Mouse (Mus musculus) C2C12 (cell line): ENCODE measurements around the gene Trim65. TPM values are rescaled to one million over a fixed set of nuclear protein-coding genes. Genes with fewer than 3 reads are reported as not detected.
A peak's percentile ranks its signal among the peaks of the same experiment; 100 is the strongest.

Source experiments
- H3K27me3 ChIP-seq: one replicate; pipeline ENCODE4 v1.6.1; 2011; ENCODE audit not compliant: control insufficient read depth, insufficient read depth, insufficient read length
- H3K36me3 ChIP-seq: one replicate; pipeline ENCODE4 v1.6.1; 2011; ENCODE audit not compliant: control insufficient read depth, insufficient read depth
- H3K4me3 ChIP-seq: one replicate; pipeline ENCODE4 v1.5.1; 2011; ENCODE audit warnings: mild to moderate bottlenecking, control low read depth; ENCODE audit not compliant: poor library complexity, insufficient read depth, severe bottlenecking
- H3K79me2 ChIP-seq: one replicate; pipeline ENCODE4 v1.6.1; 2011; ENCODE audit not compliant: control insufficient read depth, insufficient read depth
- H3K79me3 ChIP-seq: one replicate; pipeline ENCODE4 v1.6.1; 2011; ENCODE audit warnings: low read depth, control low read depth
- H3ac ChIP-seq: one replicate; pipeline ENCODE3; 2011; ENCODE audit warnings: low read depth; ENCODE audit not compliant: control insufficient read depth, insufficient read length
- CEBPB ChIP-seq: IDR thresholded peaks from one replicate; pipeline ENCODE4 v1.6.1; 2011; ENCODE audit warnings: low read depth, mild to moderate bottlenecking, control low read depth, moderate library complexity
- CTCF ChIP-seq: IDR thresholded peaks from one replicate; pipeline ENCODE4 v1.5.1; 2011; ENCODE audit not compliant: control insufficient read depth, insufficient read depth, insufficient read length
- FOSL1 ChIP-seq: IDR thresholded peaks from one replicate; pipeline ENCODE4 v1.8.0; 2011; ENCODE audit warnings: mild to moderate bottlenecking, low read length; ENCODE audit not compliant: poor library complexity, insufficient read depth, severe bottlenecking
- MAX ChIP-seq: IDR thresholded peaks from one replicate; pipeline ENCODE4 v1.6.1; 2011; ENCODE audit warnings: mild to moderate bottlenecking, control low read depth
- MYOD1 ChIP-seq: IDR thresholded peaks from one replicate; pipeline ENCODE4 v1.6.1; 2011; ENCODE audit warnings: low read depth; ENCODE audit not compliant: control insufficient read depth, insufficient read length
- MYOG ChIP-seq: IDR thresholded peaks from one replicate; pipeline ENCODE4 v1.6.1; 2011; ENCODE audit not compliant: control insufficient read depth, insufficient read length; ENCODE audit errors: extremely low read depth
- USF1 ChIP-seq: IDR thresholded peaks from one replicate; pipeline ENCODE4 v1.6.1; 2011; ENCODE audit warnings: low read depth, mild to moderate bottlenecking, control low read depth, moderate library complexity
- polyA plus RNA-seq: library from polyadenylated mRNA; unstranded; fragments of >200 nt; fragmentation: generic; extraction: Trizol; gene quantifications from one replicate; pipeline ENCODE4 v1.2.1, GENCODE M21; 2012; ENCODE audit warnings: missing spikeins

Gene Trim65
- polyA plus RNA-seq, 1 experiment: 2.7 TPM

GRCm38 (mm10) chr11:116111067-116111466 lies 19.9 kb downstream of the Trim65 start:
- no peak for TF ChIP-seq USF1
- TF ChIP-seq FOSL1: no peak
- TF ChIP-seq MYOG: no peak
- TF ChIP-seq MYOD1: no peak
- TF ChIP-seq CEBPB: no peak
- no peak for TF ChIP-seq MAX
- no peak for TF ChIP-seq CTCF
- peaks cover 39% of the 10 kb centered on the region for H3K79me2 ChIP-seq
- no peak overlapping the region for H3K4me3 ChIP-seq
- no peaks in the 10 kb centered on the region for H3K27me3 ChIP-seq
- peaks cover 9% of the 10 kb centered on the region for H3K79me3 ChIP-seq
- peaks cover 19% of the 10 kb centered on the region for H3K36me3 ChIP-seq
- H3ac ChIP-seq: no peak overlapping the region

GRCm38 (mm10) chr11:116110540-116110939 lies 20.4 kb downstream of the Trim65 start:
- H3K79me2 ChIP-seq: peaks cover 44% of the 10 kb centered on the region
- H3K27me3 ChIP-seq: no peaks in the 10 kb centered on the region
- H3K4me3 ChIP-seq: peak overlapping the region; percentile 97
- H3K79me3 ChIP-seq: peaks cover 9% of the 10 kb centered on the region
- H3K36me3 ChIP-seq: peaks cover 24% of the 10 kb centered on the region
- TF ChIP-seq USF1: no peak
- no peak for TF ChIP-seq MYOD1
- TF ChIP-seq FOSL1: no peak
- no peak for TF ChIP-seq MYOG
- no peak for TF ChIP-seq CTCF
- TF ChIP-seq MAX: no peak
- TF ChIP-seq CEBPB: no peak
- H3ac ChIP-seq: peak overlapping the region; percentile 81

GRCm38 (mm10) chr11:116110131-116110530 lies 20.8 kb downstream of the Trim65 start:
- TF ChIP-seq CEBPB (no peak), MYOG (no peak), MAX (peak; percentile 39), FOSL1 (no peak)
- Histone ChIP-seq H3K79me2 (peaks cover 44% of the 10 kb centered on the region), H3K27me3 (no peaks in the 10 kb centered on the region), H3K79me3 (peaks cover 9% of the 10 kb centered on the region), H3K36me3 (peaks cover 25% of the 10 kb centered on the region), H3K4me3 (peak overlapping the region; percentile 97), H3ac (peak overlapping the region; percentile 81)

- peak overlapping the region; percentile 97 for H3K4me3 ChIP-seq
- peak overlapping the region; percentile 81 for H3ac ChIP-seq
- peaks cover 44% of the 10 kb centered on the region for H3K79me2 ChIP-seq
- peaks cover 25% of the 10 kb centered on the region for H3K36me3 ChIP-seq
- peaks cover 9% of the 10 kb centered on the region for H3K79me3 ChIP-seq
- TF ChIP-seq MAX (peak; percentile 84), CTCF (peak; percentile 10), USF1 (no peak), MYOD1 (no peak), MYOG (no peak), CEBPB (no peak), FOSL1 (no peak)
- no peaks in the 10 kb centered on the region for H3K27me3 ChIP-seq
These were observed 21.4 kb downstream of the Trim65 start for GRCm38 (mm10) chr11:116109441-116110081.

- Histone ChIP-seq H3K79me3 (peaks cover 9% of the 10 kb centered on the region), H3K27me3 (no peaks in the 10 kb centered on the region), H3ac (peak overlapping the region; percentile 55), H3K36me3 (peaks cover 25% of the 10 kb centered on the region), H3K79me2 (peaks cover 44% of the 10 kb centered on the region), H3K4me3 (peak overlapping the region; percentile 97)
- no peak for TF ChIP-seq MYOD1
- TF ChIP-seq CTCF: no peak
- TF ChIP-seq USF1: peak; percentile 20
- TF ChIP-seq MAX: peak; percentile 33
- TF ChIP-seq MYOG: no peak
- TF ChIP-seq FOSL1: no peak
- TF ChIP-seq CEBPB: no peak
These were observed 22.3 kb downstream of the Trim65 start for GRCm38 (mm10) chr11:116108464-116109137.

GRCm38 (mm10) chr11:116107777-116108285 lies 23.1 kb downstream of the Trim65 start:
- Histone ChIP-seq H3K27me3 (no peaks in the 10 kb centered on the region), H3ac (peak overlapping the region; percentile 47), H3K79me3 (peaks cover 9% of the 10 kb centered on the region)

More at GRCm38 (mm10) chr11:116107777-116108285, 23.1 kb downstream of the Trim65 start:
- TF ChIP-seq MAX: no peak
- TF ChIP-seq FOSL1: no peak
- TF ChIP-seq MYOG: no peak
- TF ChIP-seq USF1: no peak
- Histone ChIP-seq H3K36me3 (peaks cover 25% of the 10 kb centered on the region), H3K79me2 (peaks cover 44% of the 10 kb centered on the region), H3K4me3 (peak overlapping the region; percentile 97)
